In the genomic region with DNA sequence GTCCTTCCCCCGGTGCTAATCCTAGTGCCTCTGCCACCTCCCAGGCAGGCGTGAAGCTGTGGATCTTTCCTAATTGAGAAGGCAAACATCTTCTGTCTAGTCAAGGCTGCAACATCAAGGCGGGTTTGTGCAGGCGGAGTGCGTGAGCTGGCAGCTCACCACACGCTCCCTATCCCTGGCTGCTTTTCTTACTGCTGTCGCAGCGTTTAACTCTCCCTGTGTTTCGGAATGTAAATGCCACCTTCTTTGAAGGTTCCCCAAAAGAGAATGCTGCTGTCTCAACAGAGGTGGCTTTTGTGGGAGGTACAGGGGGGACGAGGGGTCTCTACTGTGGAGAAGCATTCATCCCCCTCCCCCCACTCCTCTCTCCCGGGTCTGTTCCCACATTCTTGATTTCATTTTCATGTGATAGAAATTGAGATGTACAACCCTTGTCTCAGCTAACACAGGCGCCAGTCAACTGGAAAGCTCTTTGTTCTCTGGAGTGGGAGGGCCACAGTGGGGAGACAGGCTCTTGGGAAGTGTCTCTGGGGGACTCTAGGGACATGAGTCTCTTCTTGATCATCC, we compare ENCODE assay signal across 11 mouse cellular contexts.
DNase-seq lines count a peak whose midpoint lies in the region; ATAC-seq lines count a peak whose summit lies in the region.
"Had no signal": no experiment of that assay in that cellular context is flagged by ENCODE, and none has a peak within 500 bp of the region (broad histone marks: within the 10 kb centered on the region; RNA-seq: fewer than 3 reads in every experiment).

No protein-coding gene starts in this region.

- H3K4me3 ChIP-seq in forebrain, embryonic 13.5 days: no peak overlapping the region
- H3K4me3 ChIP-seq in forebrain, embryonic 10.5 days: no peak overlapping the region
- H3K4me3 ChIP-seq in hindbrain, embryonic 11.5 days (ENCODE audit: low read depth, low read length): no peak overlapping the region

- ATAC-seq in forebrain, embryonic 13.5 days: no peak; the same call in 1 of the 2 replicates
- peak; percentile 62; the same call in 1 of the 2 replicates for ATAC-seq in hindbrain, embryonic 11.5 days (ENCODE audit: low FRiP score)
- ATAC-seq: Patski had no signal

- no peaks in the 10 kb centered on the region for H3K9me3 ChIP-seq in forebrain, embryonic 13.5 days (replicated peaks)
- H3K9me3 ChIP-seq in forebrain, embryonic 10.5 days: no peaks in the 10 kb centered on the region
- no peaks in the 10 kb centered on the region for H3K9me3 ChIP-seq in hindbrain, embryonic 11.5 days (ENCODE audit: control insufficient read depth, low read length)

- DNase-seq in forebrain, embryonic 10.5 days (ENCODE audit: extremely low spot score, low spot score): no peak
- DNase-seq in hindbrain, embryonic 11.5 days (ENCODE audit: low spot score): peak; percentile 47
- peak; percentile 17 to 83 for DNase-seq in left cerebral cortex, adult 8-10 months (ENCODE audit: low spot score in 2 of 2)
- DNase-seq in right cerebral cortex, adult 2 months (ENCODE audit: low spot score in 2 of 2): peak; percentile 76 to 79
- no peak for DNase-seq in adrenal gland, postnatal 4 days (ENCODE audit: low spot score in 2 of 2)
- DNase-seq in kidney, postnatal 25 days: no peak
- no peak for DNase-seq in spleen, postnatal 4 days (ENCODE audit: low spot score in 2 of 2)
- DNase-seq: cerebellum, adult 11 months had no signal

- H3K4me2 ChIP-seq in forebrain, embryonic 13.5 days: no peak overlapping the region; the same call in 1 of the 2 replicates
- H3K4me2 ChIP-seq in hindbrain, embryonic 11.5 days (replicated peaks; ENCODE audit: low read depth, low read length): no peak overlapping the region

- peak overlapping the region; percentile 35 for H3K27ac ChIP-seq in forebrain, embryonic 13.5 days
- no peak overlapping the region for H3K27ac ChIP-seq in forebrain, embryonic 10.5 days
- peak overlapping the region; percentile 47; the same call in 1 of the 2 replicates for H3K27ac ChIP-seq in hindbrain, embryonic 11.5 days (ENCODE audit: low read depth, low read length)
- H3K27ac ChIP-seq: macrophage had no signal

- H3K36me3 ChIP-seq in forebrain, embryonic 13.5 days (ENCODE audit: poor library complexity, severe bottlenecking): no peaks in the 10 kb centered on the region
- no peaks in the 10 kb centered on the region for H3K36me3 ChIP-seq in forebrain, embryonic 10.5 days (replicated peaks)
- H3K36me3 ChIP-seq in hindbrain, embryonic 11.5 days (ENCODE audit: control insufficient read depth, insufficient read depth, low read length): no peaks in the 10 kb centered on the region

- no peak overlapping the region for H3K9ac ChIP-seq in forebrain, embryonic 13.5 days
- H3K9ac ChIP-seq in hindbrain, embryonic 11.5 days (ENCODE audit: low read depth, low read length): no peak overlapping the region; the same call in 1 of the 2 replicates

- H3K4me1 ChIP-seq in forebrain, embryonic 13.5 days: peaks cover 17% of the 10 kb centered on the region
- peaks cover 25% of the 10 kb centered on the region for H3K4me1 ChIP-seq in forebrain, embryonic 10.5 days
- H3K4me1 ChIP-seq in hindbrain, embryonic 11.5 days (replicated peaks; ENCODE audit: control insufficient read depth, insufficient read depth, low read length): no peaks in the 10 kb centered on the region; the same call in 1 of the 2 replicates

- WGBS in forebrain, embryonic 13.5 days: 6% methylated on average over 12 of the region's 12 CpGs
- 24% methylated on average over 12 of the region's 12 CpGs for WGBS in forebrain, embryonic 10.5 days
- WGBS in hindbrain, embryonic 11.5 days: 4% methylated on average over 12 of the region's 12 CpGs

- H3K27me3 ChIP-seq in forebrain, embryonic 13.5 days: 0 out of 2 replicates have a peak, but pooled peaks cover 3% of the 10 kb centered on the region
- H3K27me3 ChIP-seq in forebrain, embryonic 10.5 days (ENCODE audit: poor library complexity, severe bottlenecking): peaks cover 71% of the 10 kb centered on the region
- H3K27me3 ChIP-seq in hindbrain, embryonic 11.5 days (ENCODE audit: control insufficient read depth, insufficient read depth, low read length): no peaks in the 10 kb centered on the region

Comparison
In these comparisons a context has a peak if more than half of its experiments do, and no peak if none do; other contexts are left out.
1. DNase-seq: peak in hindbrain, embryonic 11.5 days (single experiment), left cerebral cortex, adult 8-10 months (2 of 2) and right cerebral cortex, adult 2 months (2 of 2); none in forebrain, embryonic 10.5 days (single experiment), adrenal gland, postnatal 4 days (0 of 2), kidney, postnatal 25 days (0 of 2) and spleen, postnatal 4 days (0 of 2).